Mouse (Mus musculus) NIH3T3 (cell line): ENCODE data around the gene Dpf3.
A peak's percentile ranks its signal among the peaks of the same experiment; 100 is the strongest.

Experiments used
- DNase-seq: peaks from one replicate; pipeline ENCODE4 v3.0.0-alpha.2; 2012; ENCODE audit warnings: low read depth

The Dpf3 gene

DNA sequence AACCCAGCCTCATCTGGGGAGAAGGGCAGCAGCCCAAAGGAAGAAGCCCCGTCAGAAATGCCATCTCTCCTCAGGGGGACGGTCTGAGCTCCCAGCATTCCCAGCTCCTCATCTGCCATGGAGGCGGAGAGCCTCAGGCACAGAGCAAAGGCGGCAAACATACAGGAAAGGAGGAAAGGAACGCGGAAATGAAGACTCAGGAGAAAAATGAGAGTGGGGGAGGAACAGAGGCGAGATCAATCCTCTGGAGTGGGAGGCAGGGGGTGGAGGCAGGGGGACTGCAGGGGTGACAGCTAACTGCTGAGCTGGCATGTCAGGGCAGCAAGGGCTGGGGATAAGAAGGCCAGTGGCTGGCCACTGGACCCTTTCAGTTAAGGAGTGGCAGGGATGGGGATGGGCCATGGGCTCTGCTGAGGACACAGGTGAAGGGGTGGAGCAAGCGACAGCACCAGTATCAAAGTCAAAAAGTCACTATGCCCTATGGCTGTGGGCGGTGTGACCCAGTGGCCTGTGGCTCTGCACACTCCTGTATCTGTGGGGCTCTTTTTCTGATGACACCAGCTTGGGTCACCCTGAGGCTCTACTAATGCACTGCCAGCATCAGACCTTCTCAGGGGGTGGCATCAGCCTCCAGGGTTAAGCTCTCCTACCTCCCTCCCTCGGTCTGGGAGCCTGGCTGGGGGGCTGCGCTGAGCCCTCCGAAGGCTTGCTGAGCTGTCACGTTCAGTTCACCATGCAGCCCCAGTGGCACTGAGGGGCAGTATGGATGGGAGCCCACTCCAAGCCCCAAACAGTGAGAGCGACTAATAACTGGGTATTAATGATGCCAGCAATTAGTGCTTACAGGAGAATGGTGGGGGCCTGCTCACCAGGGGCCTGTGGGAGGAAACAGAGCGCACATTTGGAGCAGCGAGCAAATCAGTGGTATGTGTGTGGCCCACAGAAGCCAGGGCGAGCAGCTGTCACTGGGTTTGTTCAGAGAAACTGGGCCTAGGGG, 200.7 kb downstream of the Dpf3 start:
- DNase-seq = no peak

DNA sequence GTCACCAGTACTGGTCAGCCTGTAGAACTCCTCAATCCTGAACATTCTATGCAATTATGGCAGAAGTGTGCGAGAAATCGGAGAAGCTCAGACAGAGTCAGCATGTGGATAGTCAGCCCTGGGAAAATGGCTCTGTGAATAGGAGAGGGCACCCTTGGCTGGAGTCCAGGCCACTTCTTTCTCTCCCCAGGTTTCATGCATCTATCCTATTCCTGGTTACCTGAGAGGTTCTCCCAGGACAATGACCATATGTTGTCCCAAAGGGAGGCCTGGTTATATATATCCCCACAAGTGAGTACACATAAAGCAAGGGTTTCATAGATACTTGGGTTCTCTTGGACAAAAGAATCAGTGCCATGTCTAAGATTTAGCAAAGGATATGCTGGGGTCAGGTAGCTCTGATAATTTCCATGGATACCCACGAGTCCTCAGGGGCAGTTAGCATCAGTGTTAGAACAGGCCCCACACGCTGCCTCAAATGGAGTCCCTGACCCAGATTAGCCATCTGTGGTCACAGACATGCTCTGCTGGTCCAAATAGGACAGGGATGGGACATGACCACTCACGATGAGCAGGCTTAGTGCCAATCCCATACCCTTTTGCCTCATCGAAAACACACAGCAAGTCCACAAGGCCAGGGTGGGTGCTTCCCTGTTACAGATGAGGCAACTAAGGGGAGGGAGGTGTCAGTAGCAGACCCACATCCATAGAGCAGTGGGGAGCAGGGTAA, 203.8 kb downstream of the Dpf3 start:
- no peak for DNase-seq

DNA sequence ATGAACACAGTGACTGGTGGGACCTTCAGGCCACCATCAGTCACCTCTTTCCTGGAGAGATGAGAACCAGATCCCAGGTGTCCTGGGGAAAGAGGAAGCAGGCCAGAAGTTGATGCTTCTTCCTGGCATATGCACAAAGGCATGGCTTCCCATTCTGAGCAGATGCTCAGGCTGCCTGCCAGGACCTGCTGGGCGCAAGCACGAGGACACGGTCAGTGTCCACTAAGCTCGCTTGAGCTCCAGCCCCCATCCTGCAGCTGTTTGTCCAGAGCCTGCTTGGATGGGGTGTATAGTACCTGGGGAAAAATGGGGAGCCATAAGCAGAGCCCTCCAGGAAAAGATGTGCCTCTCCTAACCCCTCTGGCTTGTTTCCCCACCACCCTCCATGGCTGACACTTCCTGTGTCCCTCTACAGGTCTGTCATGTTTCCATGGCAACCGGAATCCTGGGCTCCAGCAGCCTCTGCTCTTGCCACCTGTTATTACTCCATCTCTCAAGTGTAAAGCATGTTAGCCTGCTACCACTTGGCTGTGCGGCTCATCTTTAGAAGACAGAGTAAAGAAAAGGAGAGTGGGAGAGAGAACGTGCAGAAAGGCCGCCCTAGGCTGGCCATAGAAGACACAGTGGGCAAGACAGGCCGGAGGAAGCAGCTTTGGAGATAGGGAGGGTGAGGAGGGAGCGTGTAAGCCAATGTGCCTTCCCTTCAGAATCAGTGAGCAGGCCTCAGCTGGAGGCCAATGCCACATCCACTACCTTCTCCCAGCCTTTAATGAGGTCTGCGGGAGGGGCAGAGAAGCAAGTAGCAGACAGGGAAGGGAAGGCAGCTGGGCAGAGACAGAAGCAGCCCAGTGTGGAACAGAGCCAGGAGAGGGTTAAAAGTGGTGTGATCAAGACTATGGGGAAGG, 209.7 kb downstream of the Dpf3 start:
- DNase-seq = no peak

DNA sequence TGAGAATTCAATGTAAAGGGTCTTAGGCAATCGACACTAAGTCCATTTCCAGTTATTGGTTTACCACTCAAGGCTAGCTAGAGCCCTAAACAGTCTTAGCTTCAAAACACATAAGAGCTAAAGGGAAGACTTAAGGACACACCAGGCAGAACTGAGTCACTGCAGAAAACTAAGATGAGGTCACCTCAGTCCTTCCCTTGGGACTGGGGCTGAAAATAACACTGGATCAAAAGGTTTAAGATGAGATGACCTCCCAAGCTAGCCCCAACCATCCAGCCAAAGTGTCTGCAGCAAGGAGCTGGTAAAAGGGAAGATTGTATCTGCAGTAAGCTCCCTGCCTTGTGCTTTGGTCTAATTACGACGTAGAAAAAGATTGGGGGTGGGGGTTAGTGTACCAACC, 216.3 kb downstream of the Dpf3 start:
- no peak for DNase-seq

DNA sequence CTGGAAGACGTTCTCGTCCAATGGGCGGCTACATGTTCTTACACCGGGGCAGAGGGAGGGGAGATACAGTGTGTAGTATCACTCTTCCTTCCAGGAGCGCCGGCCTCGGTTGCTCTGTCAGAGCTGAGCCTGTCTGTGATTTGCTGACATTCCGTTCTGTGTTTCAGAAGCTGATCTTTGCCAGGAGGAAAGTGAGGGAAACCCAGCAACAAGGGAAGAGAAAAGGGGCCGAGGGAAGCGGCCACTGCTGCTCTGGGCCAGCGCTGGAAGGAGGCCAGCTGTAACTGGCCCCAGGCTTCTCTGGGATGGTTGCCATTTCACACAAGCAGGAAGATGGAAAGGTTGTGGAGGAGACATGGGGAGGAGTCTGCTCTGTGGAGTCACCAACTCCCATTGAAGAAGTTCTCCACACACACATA, 219.0 kb downstream of the Dpf3 start:
- peak; percentile 72 for DNase-seq

DNA sequence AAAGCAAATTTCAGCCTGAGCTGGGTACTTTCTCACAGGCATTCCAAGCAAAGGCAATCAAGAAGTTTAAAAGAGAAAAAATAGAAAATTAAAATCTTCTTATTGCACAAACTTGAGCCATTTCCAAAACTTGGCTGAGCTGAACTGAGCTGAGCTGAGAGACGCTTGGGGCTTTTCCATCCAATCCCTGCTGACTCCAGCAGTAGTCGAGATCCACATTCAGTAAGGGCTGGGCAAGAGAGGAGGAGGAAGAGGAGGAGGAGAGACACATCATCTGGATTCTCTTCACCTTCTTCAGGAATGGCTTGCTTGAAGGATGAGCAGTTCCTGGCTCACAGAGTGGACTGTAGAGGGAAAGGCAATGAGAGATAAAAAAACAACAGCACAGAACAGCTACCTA, 227.0 kb downstream of the Dpf3 start:
- no peak for DNase-seq

DNA sequence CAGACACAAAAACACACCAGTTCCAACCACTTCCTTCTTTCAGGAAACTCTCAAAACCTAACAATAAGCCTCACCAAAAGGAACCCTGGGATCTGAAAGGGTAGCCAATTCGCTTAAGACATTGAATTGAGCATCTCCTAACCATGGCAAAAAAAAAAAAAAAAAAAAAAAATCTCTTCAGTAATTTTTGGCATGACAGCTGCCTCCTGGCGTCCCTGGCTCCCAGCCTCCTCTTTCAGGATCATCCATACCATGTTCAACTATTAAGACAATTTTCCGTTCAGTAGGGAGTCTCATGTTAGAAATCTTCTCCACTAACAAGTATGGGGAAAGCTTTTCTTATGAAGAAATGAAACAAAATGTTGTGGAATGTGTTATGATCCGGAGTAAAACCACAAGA, 233.1 kb downstream of the Dpf3 start:
- DNase-seq = no peak

DNA sequence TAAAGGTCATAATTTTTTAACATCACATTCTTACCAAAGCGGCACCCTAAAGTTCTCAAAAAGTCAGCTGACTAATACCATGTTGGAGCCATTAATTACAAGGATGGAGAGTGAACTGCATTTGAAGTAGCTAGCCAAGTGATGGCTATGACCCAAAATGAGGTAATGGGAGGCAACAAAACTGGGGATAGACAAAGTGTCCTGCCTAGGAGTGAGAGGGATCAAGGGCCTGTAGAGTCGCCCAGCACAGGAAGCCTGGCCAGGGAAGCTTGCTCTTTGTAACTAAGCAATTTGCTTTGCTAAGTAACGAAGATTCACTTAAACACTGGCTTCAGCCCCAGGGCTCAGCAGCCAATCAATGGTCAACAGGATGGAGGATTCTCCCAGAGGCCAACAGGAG, 238.4 kb downstream of the Dpf3 start:
- DNase-seq = no peak

DNA sequence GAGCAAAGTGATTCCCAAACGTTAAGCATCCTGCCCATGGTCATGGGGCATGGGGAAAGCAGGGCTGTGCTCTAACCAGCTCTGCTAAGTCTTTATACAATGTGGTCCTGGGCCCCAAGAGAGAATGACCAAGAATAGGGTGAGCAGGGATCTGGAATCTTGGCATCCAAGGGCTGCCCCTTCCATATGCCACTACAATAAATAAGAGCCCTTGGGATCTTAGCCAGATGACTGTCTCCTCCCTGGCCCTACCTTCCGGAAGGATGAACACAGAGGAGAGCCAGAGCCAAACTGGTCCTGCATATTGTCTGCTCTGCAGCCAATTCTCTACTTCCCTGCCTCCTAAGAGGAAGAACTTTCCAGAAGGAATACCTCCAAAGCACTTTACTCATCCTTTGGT, 238.9 kb downstream of the Dpf3 start:
- DNase-seq = no peak

DNA sequence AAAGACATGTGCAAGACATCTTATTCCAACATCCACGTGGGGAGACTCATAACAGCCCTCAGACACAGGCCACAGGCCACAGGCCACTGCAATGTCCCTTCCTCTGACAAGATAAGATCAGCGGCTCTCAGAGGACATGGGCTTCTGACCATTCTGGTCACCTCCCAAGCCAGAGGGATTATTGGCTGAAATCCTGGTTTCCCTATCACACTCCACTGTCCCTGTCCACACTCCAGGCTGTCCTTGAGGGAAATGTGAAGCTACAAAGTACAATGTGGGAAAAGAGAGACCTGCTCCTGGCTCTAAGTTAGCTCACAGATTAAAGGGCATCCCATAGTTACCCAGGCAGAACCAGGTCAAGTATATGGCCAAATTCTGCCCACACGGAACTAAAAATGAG, 239.8 kb downstream of the Dpf3 start:
- no peak for DNase-seq

DNA sequence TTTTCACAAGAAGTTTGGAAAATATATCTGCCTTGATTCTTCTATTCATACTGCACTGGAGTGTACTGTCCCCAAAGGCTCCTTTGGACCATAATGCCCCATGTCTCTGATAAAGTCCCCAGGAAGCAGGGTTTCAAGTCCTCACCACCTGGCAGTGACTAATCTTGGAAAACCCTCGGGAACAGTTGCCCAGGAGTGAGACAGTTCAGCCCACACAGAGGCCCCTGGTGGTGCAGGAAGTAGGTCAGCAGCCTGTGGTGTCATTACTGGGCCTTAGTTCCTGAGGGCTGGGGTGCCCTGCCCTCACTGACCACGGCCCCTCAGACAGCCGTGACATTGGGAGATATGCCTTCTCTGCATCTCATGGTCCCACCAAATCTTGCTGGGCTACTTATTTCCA, 246.5 kb downstream of the Dpf3 start:
- no peak for DNase-seq

DNA sequence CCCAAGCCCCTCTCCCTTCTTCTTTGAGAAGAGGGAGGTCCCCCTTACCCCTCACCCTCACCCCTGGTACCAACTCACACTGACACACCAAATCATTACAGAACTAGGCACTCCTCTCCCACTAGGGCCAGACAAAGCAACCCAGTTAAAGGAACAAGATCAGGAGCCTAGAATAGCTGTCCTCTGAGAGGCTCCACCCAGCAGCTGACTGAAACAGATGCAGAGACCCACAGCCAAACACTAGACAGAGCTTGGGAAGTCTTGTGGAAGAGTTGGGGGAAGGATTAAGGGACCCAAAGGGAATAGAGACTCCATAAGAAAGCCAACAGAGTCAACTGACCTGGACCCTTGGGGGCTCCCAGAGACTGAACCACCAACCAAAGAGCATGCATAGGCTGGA, 246.9 kb downstream of the Dpf3 start:
- DNase-seq = no peak

DNA sequence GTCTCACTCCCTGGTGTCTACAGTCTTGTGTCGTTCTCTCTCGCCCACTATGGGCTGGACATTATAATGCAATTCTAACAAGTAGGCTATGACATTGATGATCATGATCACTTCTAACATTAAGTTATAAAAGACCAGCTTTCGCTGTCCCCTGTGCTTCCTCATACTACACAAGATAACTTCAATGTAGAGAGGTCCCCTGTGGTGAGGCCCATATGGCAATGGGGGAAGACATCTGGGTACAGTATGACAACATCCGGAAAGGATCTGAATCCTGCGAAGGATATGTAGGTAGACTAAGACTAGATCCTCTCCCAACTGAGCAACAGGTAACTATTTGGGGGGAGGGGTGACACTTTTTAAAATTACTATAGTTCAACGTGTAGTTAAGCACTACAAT, 251.7 kb downstream of the Dpf3 start:
- no peak for DNase-seq

DNA sequence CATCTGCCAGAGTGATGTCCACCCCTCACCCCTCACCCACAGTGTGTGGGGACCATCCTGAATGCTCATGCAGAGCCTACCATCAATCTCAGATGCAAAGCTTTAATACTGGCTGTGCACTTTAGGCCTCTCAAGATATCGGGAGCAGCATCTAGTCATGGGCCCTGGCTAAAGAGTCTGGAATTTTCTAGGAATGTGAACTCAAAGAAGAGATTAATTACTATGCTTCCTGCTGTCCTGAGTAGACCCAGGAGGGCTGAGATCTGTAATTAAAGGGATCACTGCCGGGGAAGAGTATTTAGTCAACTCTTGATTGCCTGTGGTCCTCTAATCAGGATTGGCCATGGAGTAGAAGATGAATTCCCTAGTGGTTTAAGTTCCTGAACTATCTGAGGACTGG, 252.5 kb downstream of the Dpf3 start:
- no peak for DNase-seq

DNA sequence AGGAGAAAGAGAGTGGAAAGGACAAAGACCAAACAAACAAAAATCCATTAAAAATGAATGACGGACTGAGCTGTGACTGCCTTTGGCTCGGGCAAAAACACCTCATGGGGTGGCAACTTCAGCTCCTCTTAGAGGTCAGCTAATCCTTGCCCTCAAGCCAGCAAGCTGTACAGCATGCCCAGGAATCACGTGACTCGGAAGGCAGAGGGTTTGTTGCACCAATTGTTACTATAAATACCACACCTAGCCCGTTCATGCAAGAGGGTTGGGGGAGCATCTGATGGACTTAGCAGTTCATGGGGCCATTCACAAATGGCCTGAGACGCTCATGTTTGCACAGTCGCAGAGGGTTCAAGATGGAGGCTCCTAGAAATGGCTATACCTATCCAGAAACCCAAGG, 253.9 kb downstream of the Dpf3 start:
- DNase-seq = no peak

DNA sequence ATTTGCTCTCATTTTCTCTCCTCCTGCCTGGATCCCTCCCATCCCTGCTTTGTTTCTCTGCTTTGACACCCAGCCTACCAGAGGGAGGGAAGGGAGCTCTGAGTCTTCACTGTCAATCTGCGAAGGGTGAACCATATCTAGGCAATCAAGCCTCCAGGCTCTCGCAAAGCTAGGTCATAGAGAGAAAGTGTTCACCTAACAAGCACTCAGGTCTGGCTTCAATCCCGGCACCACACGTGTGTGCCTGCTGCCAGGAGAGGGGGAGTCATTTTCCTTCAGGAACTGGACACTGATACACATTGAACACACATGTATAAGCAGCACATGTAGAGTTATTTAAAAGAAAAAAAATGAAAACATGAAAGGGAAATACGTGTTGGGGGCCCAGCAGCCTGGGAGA, 254.6 kb downstream of the Dpf3 start:
- DNase-seq = no peak

DNA sequence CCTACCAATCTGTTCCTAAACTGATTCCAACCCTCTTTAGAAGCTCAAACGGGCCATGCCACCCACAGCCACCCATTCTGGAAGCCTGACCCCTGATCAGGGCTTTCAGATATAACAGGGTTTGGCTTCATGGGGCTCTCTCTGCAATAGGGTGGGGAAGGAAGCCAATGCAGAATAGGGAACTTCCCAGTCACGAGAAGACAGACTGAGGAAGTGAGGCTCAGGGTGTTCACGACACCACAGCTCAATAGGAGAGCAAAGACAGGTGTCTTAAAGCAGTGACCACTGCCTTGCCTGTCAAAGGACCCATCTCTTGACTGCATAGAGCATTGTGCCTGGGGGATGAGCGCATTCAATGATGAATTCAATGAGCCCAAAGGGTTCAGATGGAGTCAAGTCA, 256.3 kb downstream of the Dpf3 start:
- DNase-seq = no peak

DNA sequence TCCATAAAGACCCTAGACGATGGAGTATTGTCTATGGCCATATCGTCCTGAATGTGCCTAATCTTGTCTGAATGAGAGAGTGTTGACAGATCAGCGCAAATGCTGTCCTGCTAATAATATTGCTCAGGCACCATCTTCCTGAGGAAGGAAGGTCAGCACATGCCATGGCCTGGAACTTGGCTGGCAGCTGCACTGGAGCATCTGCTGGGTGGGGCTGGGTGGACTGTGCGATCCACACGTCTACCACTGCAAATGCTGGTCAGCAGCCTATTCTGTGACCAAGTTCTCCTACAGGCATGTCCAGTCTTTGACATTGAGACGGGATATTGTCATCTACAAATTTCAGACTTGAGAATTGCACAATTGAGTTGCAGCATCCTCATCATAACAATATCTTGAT, 257.8 kb downstream of the Dpf3 start:
- no peak for DNase-seq

DNA sequence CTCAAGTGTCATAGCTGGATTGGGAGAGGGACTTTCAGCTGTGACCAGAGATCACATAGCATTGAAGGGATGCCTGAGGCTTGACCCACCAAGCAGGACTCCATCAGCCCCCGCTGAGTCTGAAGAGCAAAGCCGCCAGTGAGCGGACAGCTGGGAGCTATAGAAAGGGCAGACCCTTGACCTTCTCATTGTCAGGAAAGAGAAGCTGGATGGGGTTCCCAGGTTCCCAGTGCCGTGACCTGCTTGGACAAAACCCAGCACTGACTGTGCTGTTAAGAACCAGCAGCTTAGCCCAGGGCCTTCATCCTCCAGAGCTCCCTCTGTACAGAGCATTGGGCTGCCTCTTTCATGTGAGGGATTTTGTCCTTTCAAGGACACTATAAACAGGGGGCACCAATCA, 260.5 kb downstream of the Dpf3 start:
- no peak for DNase-seq

DNA sequence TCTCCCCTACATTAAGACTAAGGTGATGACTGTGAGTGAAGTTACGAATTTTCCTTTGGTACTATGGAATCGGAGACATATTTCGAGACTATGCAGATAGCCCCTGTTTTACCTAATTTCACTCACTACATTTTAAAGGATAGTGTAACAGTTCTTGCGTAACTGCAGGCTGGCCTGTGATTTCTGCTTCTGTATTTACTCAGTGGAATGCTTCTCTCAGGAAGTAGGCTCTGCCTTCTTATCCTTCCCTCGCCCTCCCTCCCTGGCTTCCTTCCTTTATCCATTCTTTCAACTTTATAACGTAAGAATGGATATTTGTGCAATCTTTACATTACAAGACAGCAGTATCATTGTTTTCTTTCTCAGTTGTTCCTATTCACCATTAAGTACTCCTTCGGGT, 266.6 kb downstream of the Dpf3 start:
- DNase-seq = no peak

DNA sequence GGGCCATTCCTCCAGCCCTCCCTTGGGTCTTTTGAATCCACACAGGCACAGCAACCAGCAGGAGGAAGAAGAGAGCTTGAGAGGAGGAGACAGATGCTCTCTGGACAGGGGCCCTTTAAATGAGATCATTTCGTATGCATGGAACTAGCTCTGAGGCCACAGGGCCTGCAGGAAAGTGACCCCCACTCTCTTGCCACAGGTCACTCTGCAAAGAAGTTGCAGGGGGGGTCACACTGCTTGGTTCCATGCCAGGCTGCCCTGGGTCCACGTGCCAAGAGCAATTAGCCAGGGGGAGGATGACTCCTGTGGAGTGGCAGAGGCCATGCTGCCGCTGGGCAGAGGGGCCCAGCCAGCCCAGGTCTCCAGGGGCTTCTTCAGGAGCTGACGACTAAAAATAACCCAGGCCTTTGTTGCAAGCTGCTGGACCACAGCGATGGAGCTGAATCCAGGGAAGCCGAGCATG, 273.6 kb downstream of the Dpf3 start:
- DNase-seq = no peak

DNA sequence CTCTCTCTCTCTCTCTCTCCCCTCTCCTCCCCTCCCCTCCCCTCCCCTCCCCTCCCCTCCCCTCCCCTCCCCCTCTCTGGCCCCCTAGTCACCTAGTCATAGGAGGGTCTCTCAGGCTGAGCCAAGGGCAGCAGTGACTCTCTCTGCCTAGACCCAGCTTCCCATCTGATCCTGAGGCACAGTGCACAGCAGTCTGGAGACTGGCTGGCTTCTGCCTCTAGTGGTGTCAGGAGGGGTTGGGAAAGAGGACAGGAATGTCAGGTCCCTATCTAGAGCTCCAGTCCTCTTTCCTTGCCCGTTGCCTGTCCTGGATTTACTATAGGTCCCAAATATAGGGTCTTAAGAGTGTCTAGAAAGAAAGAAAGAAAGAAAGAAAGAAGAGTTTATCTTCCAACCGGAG, 275.5 kb downstream of the Dpf3 start:
- DNase-seq = no peak
